Mouse (Mus musculus) neural tube, embryonic 14.5 days (tissue): ENCODE data around the gene Ptpn3. TPM values are rescaled to one million over a fixed set of nuclear protein-coding genes. Genes with fewer than 3 reads are reported as not detected.

Experiments
- ATAC-seq: fragments of 200-750 bp; cut with Nextera tagmentation; 2 replicates; pipeline ENCODE4 v1.8.0; 2017; ENCODE audit warnings: low read depth, mild to moderate bottlenecking, moderate TSS enrichment, moderate library complexity
- H3K27ac ChIP-seq: fragments of 300-500 bp; sonication (generic); 2 replicates; pipeline ENCODE4 v1.5.1; 2014; ENCODE audit warnings: low read depth, mild to moderate bottlenecking, control low read depth, low read length, moderate library complexity, mixed read lengths
- H3K27me3 ChIP-seq: fragments of 300-500 bp; sonication (generic); 2 replicates; pipeline ENCODE4 v1.6.1; 2014; ENCODE audit warnings: low read length; ENCODE audit not compliant: control insufficient read depth, insufficient read depth
- H3K36me3 ChIP-seq: fragments of 300-500 bp; sonication (generic); 2 replicates; pipeline ENCODE4 v1.6.1; 2014; ENCODE audit warnings: low read length, mixed read lengths; ENCODE audit not compliant: control insufficient read depth, insufficient read depth
- H3K4me1 ChIP-seq: fragments of 300-500 bp; sonication (generic); 2 replicates; pipeline ENCODE4 v1.6.1; 2014; ENCODE audit warnings: low read length; ENCODE audit not compliant: control insufficient read depth, insufficient read depth
- H3K4me2 ChIP-seq: fragments of 300-500 bp; sonication (generic); 2 replicates; pipeline ENCODE4 v1.6.1; 2014; ENCODE audit warnings: mild to moderate bottlenecking, low read depth, low read length, control low read depth
- H3K4me3 ChIP-seq: fragments of 300-500 bp; sonication (generic); 2 replicates; pipeline ENCODE4 v1.5.1; 2014; ENCODE audit warnings: low read depth, low read length, control low read depth, mixed read lengths
- H3K9ac ChIP-seq: fragments of 300-500 bp; sonication (generic); replicated peaks from 2 replicates; pipeline ENCODE4 v1.6.1; 2014; ENCODE audit warnings: low read depth, mild to moderate bottlenecking, control low read depth, low read length, mixed read lengths
- H3K9me3 ChIP-seq: fragments of 300-500 bp; sonication (generic); 2 replicates; pipeline ENCODE4 v1.6.1; 2016; ENCODE audit warnings: low read length; ENCODE audit not compliant: control insufficient read depth
- WGBS: fragments of 180-500 bp; shearing (Covaris S2); extraction: QIAGEN DNeasy Blood & Tissue Kit; methylation state at CpG from one replicate; pipeline ENCODE4 v1.1.7; 2014; 5-methylcytosine and 5-hydroxymethylcytosine counted together
- polyA plus RNA-seq: library from polyadenylated mRNA; unstranded; fragments of >200 nt; fragmentation: Nextera tagmentation; extraction: Ambion mirVana; gene quantifications from 2 replicates; pipeline ENCODE4 v1.2.1, GENCODE M21; 2014

Ptpn3 gene
- polyA plus RNA-seq, 1 experiment from 2014 or later: 7.6 TPM

DNA sequence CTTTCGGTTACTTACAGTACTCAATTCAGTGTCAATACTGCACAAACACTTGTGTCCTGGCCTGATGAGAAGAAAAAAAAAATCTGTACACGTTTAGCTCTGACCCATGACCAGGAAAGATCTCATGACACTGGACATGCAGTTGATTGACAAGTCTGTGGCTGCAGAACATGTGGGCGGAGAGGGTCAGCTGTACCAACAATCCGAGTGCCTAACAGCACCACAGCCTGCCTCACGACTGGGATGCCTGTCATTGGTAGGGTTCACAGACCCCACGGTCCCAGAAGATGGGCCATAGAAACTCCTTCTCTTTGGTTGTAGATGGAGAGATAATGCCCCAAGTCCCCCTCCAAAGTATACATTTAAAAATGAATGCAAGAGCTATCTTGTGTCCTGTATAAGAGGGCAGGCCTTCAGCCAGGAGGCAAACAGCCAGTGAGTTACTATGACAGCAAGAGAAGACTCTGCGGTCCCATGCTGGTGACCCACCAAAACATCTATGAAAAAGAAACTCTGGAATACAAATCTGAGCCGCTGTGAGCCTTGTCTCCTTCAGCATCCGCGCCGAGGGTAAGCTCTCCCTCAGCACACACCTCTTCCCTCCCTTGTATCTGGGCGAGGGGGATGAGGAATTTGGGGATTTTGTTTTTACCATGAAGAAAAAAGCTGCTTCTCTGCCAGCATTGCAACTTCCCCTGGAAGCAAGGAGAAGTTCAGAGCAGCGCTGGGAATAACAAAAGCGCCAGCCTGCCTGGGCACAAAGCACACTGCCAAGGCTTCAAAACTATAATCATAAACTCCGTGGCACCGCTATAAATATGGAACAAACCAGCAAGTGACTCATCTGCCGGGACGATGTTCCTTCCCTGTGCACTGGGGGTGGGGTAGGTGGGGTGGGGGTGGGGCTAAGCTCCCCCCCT lies 72.8 kb downstream of the Ptpn3 start:
- Histone ChIP-seq H3K4me2 (no peak overlapping the region), H3K9ac (no peak overlapping the region), H3K27me3 (no peaks in the 10 kb centered on the region), H3K4me3 (no peak overlapping the region), H3K4me1 (no peaks in the 10 kb centered on the region), H3K9me3 (no peaks in the 10 kb centered on the region), H3K27ac (no peak overlapping the region), H3K36me3 (no peaks in the 10 kb centered on the region)
- ATAC-seq: no peak
- 74% methylated on average over 18 of the region's 18 CpGs for WGBS

DNA sequence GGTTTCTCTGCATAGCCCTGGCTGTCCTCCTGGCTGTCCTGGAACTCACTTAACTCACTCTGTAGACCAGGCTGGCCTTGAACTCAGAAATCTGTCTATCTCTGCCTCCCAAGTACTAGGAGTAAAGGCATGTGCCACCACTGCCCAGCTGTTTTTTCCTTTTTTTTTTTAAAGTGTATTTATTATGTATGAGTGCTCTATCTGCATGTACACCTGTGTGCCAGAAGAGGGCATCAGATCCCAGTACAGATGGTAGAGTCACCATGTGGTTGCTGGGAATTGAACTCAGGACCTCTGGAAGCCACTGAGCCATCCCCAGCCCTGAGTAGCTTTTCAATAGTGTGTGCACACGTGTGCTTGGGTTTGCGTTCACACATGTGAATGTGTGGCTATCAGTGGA lies 76.9 kb downstream of the Ptpn3 start:
- no peak overlapping the region for H3K9ac ChIP-seq
- no peaks in the 10 kb centered on the region for H3K9me3 ChIP-seq
- no peak for ATAC-seq
- no peaks in the 10 kb centered on the region for H3K4me1 ChIP-seq
- no peaks in the 10 kb centered on the region for H3K27me3 ChIP-seq
- H3K36me3 ChIP-seq: no peaks in the 10 kb centered on the region
- H3K4me3 ChIP-seq: no peak overlapping the region
- no peak overlapping the region for H3K4me2 ChIP-seq
- WGBS: 95% methylated on average over 2 of the region's 2 CpGs
- no peak overlapping the region for H3K27ac ChIP-seq

DNA sequence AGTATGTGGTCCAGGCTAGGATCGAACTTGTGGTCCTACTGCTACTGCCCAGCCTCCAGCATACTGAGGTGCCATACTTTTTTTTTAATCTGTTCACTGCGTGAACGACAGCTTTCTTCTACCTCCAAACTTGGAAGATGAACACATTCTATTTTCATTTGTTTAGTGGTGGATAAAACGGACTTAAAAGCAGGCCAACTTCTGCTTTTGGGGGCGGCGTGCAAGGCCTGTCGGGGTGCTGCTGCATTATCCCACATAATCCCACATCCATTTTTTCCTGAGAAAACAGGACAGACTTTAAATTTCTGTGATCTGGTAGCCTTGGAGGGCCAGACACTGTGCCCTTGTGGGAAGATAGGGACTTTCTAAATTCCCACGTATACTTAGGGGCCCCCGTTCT lies 83.9 kb downstream of the Ptpn3 start:
- no peaks in the 10 kb centered on the region for H3K4me1 ChIP-seq
- no peaks in the 10 kb centered on the region for H3K9me3 ChIP-seq
- no peak overlapping the region for H3K4me3 ChIP-seq
- H3K36me3 ChIP-seq: no peaks in the 10 kb centered on the region
- no peak overlapping the region for H3K4me2 ChIP-seq
- H3K27me3 ChIP-seq: no peaks in the 10 kb centered on the region
- WGBS: 91% methylated on average over 9 of the region's 9 CpGs
- no peak overlapping the region for H3K27ac ChIP-seq
- ATAC-seq: no peak
- H3K9ac ChIP-seq: no peak overlapping the region

DNA sequence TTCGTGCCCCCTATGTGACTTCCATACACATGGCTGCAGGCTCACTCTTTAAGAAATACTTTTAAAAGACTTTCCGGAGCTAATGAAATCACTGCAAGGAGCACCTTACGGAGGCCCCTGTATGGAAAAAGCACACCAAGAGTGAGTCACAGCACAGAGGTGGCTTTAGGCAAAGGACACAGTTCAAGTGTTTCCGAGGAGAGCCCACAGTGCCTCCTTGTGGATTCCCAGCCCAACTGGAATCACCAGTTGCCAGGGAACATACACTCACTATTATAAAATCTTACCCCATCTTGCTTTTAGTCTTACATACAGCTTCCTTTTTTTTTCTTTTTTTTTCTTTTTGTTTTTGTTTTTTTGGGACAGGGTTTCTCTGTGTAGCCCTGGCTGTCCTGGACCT lies 85.1 kb downstream of the Ptpn3 start:
- Histone ChIP-seq H3K27ac (no peak overlapping the region), H3K9ac (no peak overlapping the region), H3K4me3 (no peak overlapping the region), H3K27me3 (no peaks in the 10 kb centered on the region), H3K4me1 (no peaks in the 10 kb centered on the region), H3K9me3 (no peaks in the 10 kb centered on the region), H3K4me2 (no peak overlapping the region), H3K36me3 (no peaks in the 10 kb centered on the region)
- no peak for ATAC-seq
- 89% methylated on average over 4 of the region's 4 CpGs for WGBS

DNA sequence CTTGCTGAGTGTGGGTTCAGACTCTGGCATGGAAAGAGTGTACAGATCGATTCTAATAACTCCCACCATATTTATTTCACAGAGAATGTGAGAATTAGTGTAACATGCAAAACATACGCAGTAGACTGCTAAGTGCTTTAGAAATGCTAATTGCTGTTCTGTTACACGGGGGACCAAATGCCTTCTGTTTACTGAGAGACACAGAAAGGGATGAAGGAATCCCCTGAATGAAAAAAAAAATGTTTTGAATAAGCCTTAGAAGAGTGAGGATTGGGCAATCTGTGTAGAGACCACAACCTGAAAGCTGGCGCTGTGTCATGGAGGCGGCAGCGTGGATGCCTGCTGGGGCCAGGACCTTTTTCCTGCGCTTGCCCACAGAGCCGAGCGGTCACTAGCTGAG lies 86.8 kb downstream of the Ptpn3 start:
- Histone ChIP-seq H3K4me2 (no peak overlapping the region), H3K9me3 (no peaks in the 10 kb centered on the region), H3K4me1 (no peaks in the 10 kb centered on the region), H3K4me3 (no peak overlapping the region), H3K36me3 (no peaks in the 10 kb centered on the region), H3K27ac (no peak overlapping the region), H3K27me3 (no peaks in the 10 kb centered on the region), H3K9ac (no peak overlapping the region)
- no peak for ATAC-seq
- WGBS: 70% methylated on average over 9 of the region's 9 CpGs

DNA sequence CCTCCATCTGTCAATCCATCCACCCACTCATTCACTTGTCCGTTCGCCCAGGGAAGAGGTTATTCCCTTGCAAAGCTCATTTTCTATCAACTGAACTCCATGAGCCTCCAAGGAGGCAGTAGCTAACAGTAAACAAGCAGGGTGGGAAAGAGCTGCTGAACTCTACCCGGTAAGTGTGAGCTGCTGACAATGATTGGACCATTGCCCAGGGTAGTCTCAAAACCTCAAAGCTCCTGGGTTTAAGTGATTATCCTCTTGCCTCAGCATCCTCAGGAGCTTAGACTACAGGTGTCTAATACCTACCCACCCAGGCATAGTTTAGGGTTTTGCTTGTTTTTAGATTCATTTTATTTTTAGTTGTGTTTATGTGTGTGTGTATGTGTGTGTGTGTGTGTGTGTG lies 87.5 kb downstream of the Ptpn3 start:
- Histone ChIP-seq H3K4me1 (no peaks in the 10 kb centered on the region), H3K9me3 (no peaks in the 10 kb centered on the region), H3K27ac (no peak overlapping the region), H3K27me3 (no peaks in the 10 kb centered on the region), H3K9ac (no peak overlapping the region), H3K4me3 (no peak overlapping the region), H3K36me3 (no peaks in the 10 kb centered on the region), H3K4me2 (no peak overlapping the region)
- no peak for ATAC-seq
- WGBS: 74% methylated on average over 3 of the region's 3 CpGs

DNA sequence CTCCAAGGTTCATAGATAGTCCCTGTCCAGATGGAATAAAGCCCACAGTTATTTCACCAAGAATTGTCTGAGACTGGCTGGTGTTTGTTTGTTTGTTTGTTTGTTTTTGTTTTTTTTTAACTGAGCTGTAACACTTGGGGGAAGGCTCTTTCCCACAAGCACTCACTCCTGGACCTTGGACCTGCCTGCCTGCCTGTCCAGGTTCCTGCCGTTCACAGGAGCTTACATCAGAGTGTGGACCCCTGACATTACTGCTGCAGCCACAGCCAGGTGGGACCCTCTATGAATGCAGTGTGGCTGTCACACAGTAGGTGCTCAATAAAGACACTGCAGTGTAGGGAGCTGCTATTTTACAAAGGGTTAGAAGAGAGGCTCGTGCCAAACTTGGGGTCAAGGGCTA lies 89.9 kb downstream of the Ptpn3 start:
- Histone ChIP-seq H3K4me2 (no peak overlapping the region), H3K4me1 (no peaks in the 10 kb centered on the region), H3K27me3 (no peaks in the 10 kb centered on the region), H3K9ac (no peak overlapping the region), H3K27ac (no peak overlapping the region), H3K4me3 (no peak overlapping the region), H3K9me3 (no peaks in the 10 kb centered on the region), H3K36me3 (no peaks in the 10 kb centered on the region)
- WGBS: 75% methylated on average over 2 of the region's 2 CpGs
- ATAC-seq: no peak

DNA sequence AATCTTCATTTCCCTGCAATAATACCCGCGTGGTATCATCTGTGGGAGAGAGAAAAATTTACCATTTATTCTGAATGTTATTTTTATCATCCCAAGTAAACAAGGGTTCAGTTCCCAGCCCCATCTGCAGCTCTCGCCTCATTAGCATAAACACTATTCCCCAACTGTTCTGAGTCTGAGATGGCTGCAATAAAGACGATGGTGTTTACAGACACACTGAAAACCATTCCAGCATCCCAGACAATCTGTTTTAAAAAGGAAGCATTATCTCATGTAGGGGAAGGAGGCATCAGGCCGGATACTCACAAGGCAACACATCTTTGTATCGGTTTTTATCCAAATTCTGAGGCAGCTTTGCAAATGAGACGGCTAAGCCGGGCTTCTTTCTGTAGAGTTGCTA lies 95.7 kb downstream of the Ptpn3 start:
- H3K4me2 ChIP-seq: no peak overlapping the region
- H3K4me1 ChIP-seq: no peaks in the 10 kb centered on the region
- H3K27ac ChIP-seq: no peak overlapping the region
- 62% methylated on average over 8 of the region's 8 CpGs for WGBS
- H3K9me3 ChIP-seq: no peaks in the 10 kb centered on the region
- no peaks in the 10 kb centered on the region for H3K36me3 ChIP-seq
- no peak overlapping the region for H3K4me3 ChIP-seq
- H3K9ac ChIP-seq: no peak overlapping the region
- H3K27me3 ChIP-seq: no peaks in the 10 kb centered on the region
- peak; percentile 66; the same call in 1 of the 2 replicates for ATAC-seq

DNA sequence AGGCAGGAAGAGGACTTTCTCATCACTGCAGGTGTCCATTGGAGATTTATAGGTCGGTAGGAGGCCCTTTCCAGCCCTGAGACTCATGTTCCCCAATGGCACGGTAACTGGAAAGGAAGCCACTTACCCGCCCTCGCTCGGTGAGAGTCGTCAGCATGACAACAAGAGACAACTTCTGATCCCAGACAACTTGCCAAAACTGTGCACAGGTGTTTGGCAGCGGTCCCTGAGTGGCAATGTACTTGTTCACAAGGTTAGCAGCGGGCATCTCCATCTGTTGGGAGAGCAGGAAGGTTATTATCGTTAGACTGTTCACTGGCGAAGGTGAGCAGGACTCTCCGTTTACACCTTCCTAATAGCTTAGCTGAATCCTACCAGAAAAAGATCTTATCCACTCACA lies 96.9 kb downstream of the Ptpn3 start:
- Histone ChIP-seq H3K36me3 (no peaks in the 10 kb centered on the region), H3K4me3 (no peak overlapping the region), H3K4me2 (no peak overlapping the region), H3K4me1 (no peaks in the 10 kb centered on the region), H3K27ac (no peak overlapping the region), H3K9me3 (no peaks in the 10 kb centered on the region), H3K9ac (no peak overlapping the region), H3K27me3 (no peaks in the 10 kb centered on the region)
- no peak for ATAC-seq
- WGBS: 74% methylated on average over 11 of the region's 11 CpGs
